Mouse (Mus musculus) erythroblast, embryonic 14.5 days (primary cell): Measurements from ENCODE around the gene Crisp3.

Experiments used
- GATA1 ChIP-seq: IDR thresholded peaks from 2 replicates; pipeline ENCODE4 v1.6.1; 2012; ENCODE audit warnings: low read length, inconsistent platforms, mixed read lengths
- TAL1 ChIP-seq: IDR thresholded peaks from 3 replicates; pipeline ENCODE4 v1.6.1; 2012; ENCODE audit warnings: low read length, inconsistent platforms, mixed read lengths

DNA sequence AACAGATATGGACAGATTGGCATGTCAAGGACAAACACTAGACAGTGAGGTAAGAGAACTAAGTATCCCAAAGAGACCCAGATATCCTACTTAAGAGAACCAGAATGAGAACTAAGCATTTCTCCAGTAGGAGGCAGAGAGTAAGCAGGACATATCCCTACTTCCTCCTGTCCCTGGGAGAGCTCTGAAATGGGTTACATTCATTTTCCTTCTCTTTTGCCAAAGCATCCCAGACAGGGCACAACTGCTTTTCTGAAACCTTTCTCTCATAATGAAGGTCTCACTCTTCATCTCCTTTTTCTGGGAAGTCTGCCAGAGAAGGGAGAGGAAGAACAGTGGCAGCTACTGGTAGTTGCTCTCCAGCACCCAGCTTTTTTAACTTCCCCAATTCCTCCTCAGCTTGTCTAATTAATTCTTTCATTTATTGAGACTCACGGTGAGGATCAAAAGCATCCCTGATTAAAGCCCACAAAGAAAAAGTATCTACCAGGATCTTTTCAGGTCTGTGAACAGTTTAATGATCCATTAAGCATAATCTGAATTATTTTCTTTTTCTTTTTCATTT, 32.9 kb upstream of the Crisp3 start:
- TF ChIP-seq GATA1: no peak
- no peak for TF ChIP-seq TAL1
